Mouse (Mus musculus): ENCODE measurements at regions not wholly inside any gene's neighbourhood (a gene's known extent, or its start where the extent isn't known, plus 50 kb on each side); places are given as distances from the start of the nearest gene placed in this dataset.

DNA sequence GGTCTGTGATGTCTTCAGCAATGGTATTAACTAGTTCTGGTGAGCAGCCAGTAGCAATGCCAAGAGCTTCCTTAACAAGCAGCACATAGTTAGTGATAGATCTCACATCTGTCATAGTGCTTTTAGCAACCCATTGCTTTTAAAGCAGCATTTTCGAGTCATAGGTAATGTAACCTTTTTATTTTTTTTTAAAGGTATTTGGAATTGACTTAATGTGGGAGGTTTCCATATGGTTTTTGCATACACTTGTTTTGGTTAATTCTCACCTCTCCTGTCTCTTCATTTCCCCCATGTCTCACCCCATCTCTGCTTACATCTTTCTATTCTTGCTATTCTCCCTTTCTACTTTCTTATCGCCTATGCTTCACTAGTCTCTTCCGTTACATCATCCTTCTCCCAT lies 1322.0 kb upstream of the A1bg start:
- no peak for DNase-seq

DNA sequence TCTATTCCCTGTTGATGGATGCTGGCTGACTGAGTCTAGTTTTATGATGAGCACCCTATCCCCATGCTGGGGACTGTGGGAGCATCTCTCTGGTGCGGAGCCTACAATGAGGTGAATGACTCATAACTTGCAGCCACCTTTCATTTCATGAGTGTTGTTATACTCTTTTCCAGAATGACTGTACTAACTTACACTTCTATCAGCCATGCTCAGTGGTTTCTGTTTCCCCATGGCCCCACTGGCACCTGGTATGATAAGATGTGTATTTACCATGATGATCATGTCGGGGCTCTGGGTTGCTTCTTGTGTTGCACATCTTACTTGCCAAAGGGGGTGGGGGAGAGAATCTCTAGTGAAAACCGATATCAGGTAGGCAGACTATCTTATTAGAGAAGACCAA lies 1317.2 kb upstream of the A1bg start:
- no peak for DNase-seq

DNA sequence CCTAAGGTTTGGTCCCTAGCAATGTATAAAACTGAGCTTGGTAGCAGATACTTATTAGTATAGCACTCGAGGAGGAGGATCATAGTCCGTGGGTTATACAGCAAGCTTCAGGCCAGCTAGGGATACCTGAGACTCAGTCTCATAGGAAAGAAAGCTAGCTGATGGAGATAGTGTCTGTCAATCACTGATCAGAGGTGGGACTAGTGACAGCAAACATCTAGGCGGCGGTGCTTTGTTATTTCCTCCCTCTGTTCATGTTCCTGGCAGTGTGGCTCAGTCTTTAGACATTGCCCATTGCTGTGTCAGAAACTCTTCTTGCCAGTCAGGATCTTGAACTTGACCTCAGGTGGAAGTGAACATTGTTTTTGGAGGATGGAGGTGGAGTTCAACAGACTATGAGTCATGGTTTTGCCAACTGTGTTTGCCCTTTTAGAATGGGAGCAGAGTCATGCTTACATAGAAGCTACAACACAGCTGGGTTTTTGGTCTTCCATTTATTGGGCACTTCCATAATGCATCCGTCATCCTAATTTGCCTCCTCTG lies 1315.8 kb upstream of the A1bg start:
- DNase-seq: no peak

DNA sequence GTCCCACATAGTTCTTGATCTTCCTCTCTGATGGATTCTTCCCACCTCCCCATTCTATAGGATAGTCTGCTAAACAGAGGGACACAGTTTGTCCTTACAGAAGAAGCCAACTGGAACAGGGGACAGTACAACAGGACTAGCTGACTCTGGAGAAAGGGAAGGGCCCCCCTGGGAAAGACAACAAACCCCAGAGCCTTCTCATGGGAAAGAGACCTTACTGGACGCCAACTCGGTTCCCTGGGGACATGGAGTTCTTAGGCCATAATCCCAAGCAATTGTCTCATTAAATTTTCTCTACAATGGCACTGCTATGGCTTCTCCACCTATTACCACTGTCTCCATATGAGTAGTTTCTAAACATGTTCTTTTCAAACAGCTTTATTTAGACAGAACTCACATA lies 1313.2 kb upstream of the A1bg start:
- DNase-seq: no peak

DNA sequence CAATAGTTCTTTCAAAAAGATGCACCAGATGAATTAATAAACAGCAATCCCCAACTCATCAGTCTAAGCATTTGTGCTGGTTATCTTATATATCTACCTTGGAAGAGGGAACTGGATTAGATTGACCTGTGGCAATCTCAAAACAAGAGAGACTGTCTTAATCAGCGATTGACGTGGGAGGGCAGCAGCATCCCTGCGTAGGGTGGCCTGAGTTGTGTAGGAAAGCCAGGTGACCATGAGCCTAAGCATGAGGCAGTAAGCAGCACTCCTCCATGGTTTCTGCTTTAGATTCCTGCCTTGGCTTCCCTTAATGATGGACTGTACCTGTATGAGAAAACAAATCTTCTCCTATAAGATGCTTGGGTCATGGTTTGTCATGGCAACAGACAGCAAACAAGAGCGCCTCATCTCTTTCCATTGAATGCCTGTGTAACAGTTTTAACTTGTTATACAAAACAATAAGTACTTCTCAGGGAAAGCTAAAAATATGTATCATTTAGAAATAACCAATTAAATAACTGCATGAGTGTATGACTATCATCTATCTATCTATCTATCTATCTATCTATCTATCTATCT lies 1311.5 kb upstream of the A1bg start:
- no peak for DNase-seq

DNA sequence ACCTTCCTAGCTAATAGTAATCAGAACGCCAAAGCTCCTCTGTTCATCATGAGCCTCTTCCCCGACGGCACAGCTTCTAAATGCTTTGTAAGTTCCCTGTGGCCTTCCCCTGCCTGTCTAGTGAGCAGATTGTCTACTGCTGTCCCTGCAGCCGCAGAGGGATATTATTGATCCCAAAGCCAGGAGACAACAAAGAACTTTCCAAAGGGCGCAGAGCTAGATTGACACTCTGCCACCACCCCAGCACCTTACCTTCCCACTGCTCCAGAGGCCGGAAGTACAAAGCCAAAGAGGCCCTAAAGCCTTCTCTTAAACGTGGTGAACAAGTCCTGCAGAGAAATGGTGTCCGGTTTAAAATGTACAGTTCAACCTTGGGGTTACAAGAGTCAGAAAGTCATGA lies 1310.3 kb upstream of the A1bg start:
- no peak for DNase-seq

DNA sequence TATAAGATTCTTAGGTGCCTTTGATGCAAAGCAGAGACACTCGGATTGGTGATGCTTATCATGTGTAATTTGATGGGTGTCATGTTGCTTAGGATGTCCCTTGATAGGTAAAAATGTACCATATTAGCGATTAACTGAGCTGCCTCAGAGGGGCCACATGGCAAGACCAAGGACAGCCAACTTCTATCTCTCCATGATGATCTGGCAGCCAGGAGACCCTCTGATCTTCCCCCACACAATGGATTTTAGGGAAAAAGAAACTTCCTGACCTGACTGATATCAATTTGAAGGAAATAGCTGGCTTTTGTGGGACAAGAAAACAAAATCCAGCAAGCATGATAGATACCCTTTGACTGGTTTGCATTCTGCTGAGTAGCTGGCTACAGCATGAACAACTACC lies 1308.9 kb upstream of the A1bg start:
- no peak for DNase-seq

DNA sequence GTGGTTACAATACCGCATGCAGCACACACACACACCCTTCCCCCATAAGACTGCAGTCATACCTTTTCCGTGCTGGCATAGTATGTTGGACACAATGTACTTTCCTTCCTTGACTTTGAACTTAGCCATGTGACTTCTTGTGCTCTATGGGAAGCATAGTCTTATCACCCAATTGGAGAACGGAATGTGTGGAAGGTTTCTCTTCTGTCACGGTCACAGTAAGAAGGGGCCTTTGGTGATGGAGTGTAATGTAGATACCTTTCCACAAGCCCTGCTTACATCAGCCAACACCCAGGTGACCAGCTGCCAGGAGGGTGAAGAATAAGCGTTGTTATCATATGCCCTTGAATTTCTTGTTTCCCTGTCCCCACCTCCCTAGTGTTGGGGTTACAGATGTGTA lies 1308.0 kb upstream of the A1bg start:
- DNase-seq: no peak

DNA sequence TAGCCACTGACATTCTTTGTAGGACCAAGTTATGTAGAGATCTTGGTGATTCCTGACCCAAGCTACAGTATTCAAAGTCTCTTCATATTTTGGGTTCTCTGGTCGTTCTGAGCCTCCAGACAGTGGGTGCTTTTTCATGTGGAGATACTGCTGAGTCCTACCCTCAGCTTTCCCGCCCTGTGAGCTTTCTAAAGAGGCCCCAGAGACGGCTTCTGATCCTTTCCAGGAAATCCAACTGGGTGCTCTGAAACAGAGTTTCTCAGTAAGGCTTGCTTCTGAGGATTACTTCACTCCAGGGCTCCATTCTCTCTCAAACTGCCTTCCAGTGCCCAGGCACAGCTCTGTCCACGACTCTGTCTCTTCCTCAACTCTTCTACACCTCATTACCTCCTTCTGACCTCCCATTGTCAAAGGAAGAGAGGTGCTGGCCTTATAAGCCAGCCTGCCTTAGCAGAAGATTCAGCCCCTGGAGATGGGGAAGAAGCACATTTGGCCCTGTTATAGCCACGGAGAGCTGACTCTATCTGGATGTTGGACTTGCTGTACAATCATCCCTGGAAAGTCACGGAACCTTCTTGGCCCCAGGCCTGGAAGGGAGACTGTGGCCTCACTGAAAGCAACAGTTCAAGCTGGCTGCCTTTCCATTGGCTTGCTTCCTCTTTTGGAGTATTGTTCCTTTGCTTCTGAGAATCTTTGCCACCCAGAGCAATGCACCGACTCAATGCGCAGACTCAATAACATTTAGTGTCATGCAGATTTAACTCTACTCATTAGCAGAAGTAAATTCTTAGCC lies 1306.9 kb upstream of the A1bg start:
- DNase-seq: peak; percentile 54

DNA sequence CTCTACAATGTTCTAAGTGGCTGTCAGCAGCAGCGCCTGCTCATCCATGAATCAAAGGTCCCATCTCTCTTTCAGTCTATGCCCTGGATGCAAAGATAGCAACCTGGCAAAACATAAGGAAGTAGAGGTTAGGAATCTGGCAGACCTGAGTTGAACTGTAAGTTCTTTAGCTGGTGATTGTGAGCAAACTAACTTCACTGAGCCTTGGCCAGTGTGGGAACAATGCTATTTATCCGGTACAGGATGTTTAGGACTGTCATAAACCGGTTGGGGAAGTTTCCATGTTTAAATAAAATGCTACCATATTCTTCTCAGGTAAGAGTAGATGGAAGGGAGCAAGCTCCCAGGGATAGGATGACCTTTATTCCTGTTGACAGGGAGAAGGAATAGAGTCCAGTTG lies 1306.2 kb upstream of the A1bg start:
- no peak for DNase-seq

DNA sequence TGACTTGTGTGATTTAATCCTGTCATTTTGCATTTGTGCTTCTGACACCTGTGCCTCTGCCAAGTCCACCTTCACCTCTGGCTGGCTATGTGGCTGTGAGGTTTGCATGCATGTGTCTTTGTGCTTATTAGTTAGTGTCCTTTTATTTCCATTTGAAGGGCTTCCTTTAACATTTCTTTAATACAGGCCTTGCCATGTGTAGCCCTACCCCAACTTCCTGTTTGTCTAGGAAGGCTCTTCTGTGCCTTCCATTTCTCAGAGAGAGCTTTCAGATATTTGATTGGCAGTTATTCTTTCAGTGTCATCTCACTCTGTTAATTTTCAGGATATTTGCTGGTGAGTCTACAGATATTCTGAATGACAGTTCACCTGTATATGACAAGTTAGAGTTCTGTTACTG lies 1302.0 kb upstream of the A1bg start:
- no peak for DNase-seq

DNA sequence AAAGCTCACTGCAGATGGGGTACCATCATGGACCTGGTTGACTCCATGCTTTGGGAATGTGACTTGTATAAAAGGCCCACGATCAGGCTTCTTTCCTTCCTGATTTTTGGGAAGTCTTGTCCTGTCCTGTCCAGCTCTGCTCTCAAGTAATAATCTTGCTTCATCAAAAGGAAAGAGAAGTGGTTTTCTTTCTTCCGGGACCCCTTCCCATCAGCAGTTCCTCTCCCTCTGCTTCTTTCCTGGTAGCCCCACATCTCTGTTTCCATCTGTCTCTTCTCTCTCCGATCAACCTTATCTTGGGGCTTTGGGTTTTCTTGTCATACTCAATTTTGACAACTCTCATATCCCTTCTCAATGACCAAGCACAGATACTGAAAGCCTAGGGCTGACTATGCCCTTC lies 1301.4 kb upstream of the A1bg start:
- DNase-seq: no peak

DNA sequence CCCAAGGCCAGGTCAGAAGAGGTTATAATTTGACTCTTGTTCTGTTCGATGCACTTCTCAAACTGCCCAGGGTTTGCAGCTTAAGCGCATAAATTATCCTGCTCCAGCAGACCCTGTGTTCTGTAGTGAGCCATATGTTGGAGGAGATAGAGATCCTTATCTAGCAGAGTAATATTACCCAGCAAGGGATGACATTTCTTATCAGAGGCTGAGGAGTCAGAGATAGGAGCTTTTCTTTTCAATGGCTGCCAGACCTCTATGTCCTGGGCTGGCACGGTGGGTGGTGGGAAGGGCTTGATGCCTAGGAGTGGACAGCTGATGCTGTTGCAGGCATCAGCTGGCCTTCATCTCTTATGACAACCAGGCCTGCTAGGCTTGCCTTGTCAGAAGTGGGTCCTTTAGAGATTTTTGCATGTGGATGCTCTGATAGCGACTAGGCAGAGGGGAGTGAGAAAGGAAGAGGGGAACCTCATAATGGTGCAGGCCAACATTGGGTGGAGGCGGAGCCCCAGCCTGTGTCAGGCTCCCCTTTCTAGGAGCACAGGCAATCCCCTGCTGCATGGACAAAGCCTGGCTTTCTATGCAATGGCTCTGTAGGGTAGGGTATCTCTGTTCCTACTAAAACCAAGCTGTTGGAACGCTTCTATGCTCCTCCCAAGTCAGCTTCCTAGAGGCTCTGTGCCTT lies 1300.5 kb upstream of the A1bg start:
- no peak for DNase-seq

DNA sequence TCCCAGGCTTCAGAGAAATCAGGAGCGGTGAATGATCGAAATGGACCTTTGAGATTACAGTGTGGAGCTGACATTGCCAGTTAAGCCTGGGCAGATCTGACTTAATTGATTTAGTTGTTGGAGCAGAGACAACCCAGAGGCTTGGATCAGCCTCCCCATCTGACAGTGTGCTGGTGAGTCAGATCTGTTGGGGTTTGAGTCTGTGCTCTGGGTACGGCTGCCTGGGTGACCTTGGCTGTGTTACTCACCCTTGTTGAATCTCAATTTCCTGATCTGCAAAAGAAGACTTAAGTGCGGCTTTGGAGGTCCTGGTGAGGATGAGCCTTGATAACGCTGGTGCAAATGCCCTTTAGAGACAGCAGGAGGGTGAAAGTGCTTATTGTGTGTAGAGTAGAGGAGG lies 1299.9 kb upstream of the A1bg start:
- no peak for DNase-seq

DNA sequence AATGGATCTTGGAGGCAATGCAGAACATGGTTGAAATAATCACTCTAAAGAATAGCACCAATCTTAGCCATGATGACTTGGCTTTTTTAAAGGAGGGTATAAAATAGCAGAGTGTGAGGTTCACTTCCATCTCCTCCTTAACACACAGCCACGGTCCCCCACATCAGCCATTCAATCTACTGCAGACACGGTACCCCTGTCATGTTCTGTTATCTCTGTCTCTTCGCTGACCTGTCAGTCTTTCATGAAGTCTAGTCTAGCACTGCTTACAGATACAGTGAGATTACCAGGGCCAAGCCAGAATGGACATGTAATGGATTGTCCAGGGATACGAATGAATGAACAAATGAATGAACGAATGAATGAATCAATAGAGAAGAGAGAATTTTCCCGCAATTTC lies 1299.4 kb upstream of the A1bg start:
- no peak for DNase-seq

DNA sequence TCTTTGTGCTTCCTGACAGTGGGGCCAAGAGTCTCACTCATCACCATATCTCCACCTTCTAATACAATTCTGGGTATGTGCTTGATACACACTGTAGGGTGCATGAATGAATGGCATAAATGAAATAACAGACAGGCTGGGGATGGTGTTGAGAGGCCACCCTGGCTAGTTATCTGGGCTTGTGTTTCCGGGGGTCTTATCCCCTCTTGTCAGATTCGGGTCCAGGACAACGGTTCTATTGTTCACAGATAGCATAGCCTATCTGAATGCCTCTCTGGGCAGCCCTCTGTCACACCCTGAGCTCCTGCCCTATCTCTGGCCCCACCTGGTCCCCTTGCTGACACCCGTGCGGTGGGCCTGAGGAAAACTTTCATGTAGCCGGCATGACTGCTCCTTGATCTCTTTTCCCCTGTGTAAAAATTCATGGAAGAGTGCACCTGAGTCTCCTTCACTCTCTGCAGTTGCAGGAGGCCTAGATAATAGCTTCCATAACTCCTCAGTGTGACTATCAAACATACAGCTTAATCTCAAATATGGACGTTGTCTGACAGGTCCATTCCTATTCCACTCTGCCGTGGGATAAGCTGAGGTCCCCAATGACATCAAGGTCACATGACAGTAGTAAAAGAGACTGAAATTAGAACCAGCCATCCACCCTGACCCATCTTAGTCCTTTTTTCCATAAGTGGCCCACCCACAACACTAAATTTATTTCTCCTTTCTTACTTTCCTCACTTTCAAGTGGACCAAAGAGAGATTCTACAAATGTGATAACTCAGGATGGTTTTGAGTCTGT lies 1298.4 kb upstream of the A1bg start:
- no peak for DNase-seq

DNA sequence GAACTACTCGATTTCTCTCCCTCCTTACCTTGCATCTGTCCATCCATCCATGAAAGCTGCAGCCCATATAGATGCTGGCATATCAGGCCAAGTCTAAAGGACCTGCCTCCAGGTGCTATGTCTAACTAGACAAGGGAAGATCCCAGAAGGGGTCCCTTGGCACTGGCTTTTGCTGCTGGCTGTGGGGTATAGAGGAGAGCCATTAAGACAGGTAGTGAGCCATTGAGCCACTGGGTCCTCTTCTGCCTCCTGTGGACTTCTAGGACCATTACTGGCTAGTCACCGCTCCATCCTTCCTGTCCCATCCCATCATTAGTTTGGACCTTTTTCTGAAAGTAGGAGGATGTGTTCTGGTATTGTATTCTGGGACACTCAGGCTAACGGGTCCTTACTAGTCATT lies 1297.8 kb upstream of the A1bg start:
- no peak for DNase-seq

DNA sequence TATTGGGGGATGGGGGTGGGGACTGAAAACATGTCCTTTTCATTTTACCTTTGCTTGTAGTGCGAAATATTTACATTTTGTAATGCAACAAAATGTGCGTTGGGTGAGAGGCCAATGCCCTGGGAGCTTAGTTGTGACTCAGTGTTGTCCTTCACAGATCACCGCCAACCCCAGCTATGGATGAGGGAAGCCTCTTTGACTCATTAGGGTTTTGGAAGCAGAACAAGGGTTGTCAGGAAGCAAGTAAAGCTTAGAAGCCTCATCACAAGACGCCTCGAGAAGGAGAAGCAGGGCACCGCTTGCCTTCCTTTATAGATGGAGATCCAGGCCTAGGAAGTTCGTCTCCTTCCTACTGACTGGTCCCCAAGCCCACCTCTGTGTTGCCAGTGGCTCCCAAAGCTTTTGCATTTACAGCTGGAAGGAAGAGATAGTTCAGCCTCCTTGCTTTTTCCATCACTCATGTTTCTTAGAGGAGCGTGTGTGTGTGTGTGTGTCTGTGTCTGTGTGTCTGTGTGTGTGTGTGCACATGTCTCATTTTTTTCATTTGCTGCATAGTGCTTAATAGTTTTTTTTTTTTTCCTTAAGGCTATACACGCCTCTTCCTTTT lies 1297.2 kb upstream of the A1bg start:
- DNase-seq: no peak

DNA sequence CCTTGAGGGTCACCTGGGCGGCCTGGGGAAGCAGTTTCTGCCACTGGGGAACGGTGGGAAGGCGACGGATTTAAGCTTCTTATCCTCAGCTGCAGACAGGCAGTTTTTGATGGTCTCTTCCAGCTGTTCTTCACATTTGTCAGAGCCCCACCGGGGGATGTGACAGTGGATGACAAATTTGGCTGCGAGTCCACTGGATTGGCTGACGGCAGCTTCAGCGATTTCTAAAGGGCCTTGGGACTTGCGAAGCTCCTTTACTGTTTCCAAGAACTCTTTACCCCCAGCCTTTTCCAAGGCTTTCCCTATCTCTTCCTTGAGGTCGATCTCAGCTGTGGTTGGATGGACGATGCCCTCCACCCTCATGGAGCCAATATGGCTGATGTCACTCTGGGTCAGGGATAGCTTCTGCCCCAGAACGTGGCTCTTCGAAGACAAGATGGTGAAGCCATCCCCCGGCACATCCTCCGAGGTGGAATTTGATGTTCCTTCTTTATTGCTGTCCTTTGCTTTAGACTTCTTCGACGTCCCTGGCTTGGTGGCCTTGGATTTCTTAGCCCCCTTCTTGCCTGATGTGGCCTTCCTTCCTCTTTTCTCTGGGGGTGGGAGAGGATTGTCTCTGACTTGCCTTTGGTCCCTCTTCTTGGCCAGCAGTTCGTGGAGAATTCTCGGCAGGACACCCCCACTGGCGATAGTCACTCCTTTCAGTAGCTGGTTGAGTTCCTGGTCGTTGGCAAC lies 1295.7 kb upstream of the A1bg start:
- DNase-seq: no peak

DNA sequence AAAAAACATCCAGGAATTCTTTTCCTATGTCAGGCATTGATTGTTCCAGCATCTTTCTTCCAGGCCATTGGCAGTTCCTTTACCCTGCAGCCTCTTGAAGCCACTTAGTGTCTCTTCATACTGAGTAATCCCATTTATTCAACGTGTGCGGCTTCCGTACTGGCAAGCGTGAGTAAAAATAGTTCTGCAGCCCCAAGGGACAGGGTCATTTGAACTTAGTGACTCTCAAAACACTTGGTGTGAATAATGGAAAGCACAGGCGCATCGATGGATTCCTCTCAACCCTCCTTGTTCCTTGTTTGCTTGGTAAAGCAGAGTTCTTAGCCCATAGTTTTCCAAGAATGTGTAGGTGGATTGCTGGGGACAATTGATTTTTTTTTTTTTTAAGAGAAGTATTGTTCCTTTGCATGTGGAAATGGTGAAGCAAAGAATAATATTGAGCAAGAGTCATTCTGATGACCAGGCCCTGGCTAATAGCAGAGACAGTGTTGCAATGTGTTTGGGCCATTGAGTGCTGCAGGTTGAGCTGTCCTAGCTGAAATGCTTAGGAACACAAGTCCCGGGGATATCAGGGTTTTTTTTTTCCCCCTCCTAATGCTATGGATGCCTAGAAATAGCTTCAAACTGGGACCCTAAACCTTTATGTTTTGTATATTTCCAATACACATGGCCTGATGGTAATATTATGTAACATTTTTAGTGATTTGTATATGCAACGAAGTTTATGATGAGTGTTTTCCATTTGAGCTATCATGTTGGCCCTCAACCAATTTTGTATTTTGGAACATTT lies 1294.1 kb upstream of the A1bg start:
- no peak for DNase-seq
